Mouse (Mus musculus): ENCODE data around the gene Eepd1. TPM values are rescaled to one million over a fixed set of nuclear protein-coding genes. Genes with fewer than 3 reads are reported as not detected.
A peak's percentile ranks its signal among the peaks of the same experiment; 100 is the strongest.

Gene Eepd1
- polyA plus RNA-seq, 1 experiment from 2014 or later: 6.9 TPM

- no peak for DNase-seq
These were observed 50.8 kb downstream of the Eepd1 start for GRCm38 (mm10) chr9:25532105-25532504.

GRCm38 (mm10) chr9:25535487-25535886, 54.1 kb downstream of the Eepd1 start:
- Histone ChIP-seq H3K4me1 (ENCODE audit: control insufficient read depth, insufficient read depth, low read length) (no peaks in the 10 kb centered on the region), H3K9me3 (ENCODE audit: control insufficient read depth, low read length) (no peaks in the 10 kb centered on the region), H3K36me3 (ENCODE audit: control insufficient read depth, insufficient read depth, low read length) (no peaks in the 10 kb centered on the region), H3K4me3 (replicated peaks; ENCODE audit: low read depth, low read length) (no peak overlapping the region), H3K4me2 (ENCODE audit: low read length) (no peak overlapping the region), H3K27ac (replicated peaks; ENCODE audit: low read depth, low read length) (no peak overlapping the region), H3K9ac (replicated peaks; ENCODE audit: low read length) (no peak overlapping the region), H3K27me3 (ENCODE audit: control insufficient read depth, insufficient read depth, low read length) (no peaks in the 10 kb centered on the region)
- 82% methylated on average over 3 of the region's 3 CpGs for WGBS
- ATAC-seq (ENCODE audit: low FRiP score, low TSS enrichment) (no peak), DNase-seq (no peak)

More at GRCm38 (mm10) chr9:25532105-25532504, 50.8 kb downstream of the Eepd1 start:
- Histone ChIP-seq H3K27me3 (ENCODE audit: control insufficient read depth, insufficient read depth, low read length) (no peaks in the 10 kb centered on the region), H3K36me3 (ENCODE audit: control insufficient read depth, insufficient read depth, low read length) (no peaks in the 10 kb centered on the region), H3K27ac (replicated peaks; ENCODE audit: low read depth, low read length) (no peak overlapping the region), H3K9me3 (ENCODE audit: control insufficient read depth, low read length) (no peaks in the 10 kb centered on the region), H3K4me2 (ENCODE audit: low read length) (no peak overlapping the region), H3K4me1 (ENCODE audit: control insufficient read depth, insufficient read depth, low read length) (no peaks in the 10 kb centered on the region), H3K4me3 (replicated peaks; ENCODE audit: low read depth, low read length) (no peak overlapping the region), H3K9ac (replicated peaks; ENCODE audit: low read length) (no peak overlapping the region)
- WGBS: 55% methylated on average over 3 of the region's 3 CpGs
- no peak for ATAC-seq (ENCODE audit: low FRiP score, low TSS enrichment)

GRCm38 (mm10) chr9:25539461-25539860, 58.1 kb downstream of the Eepd1 start:
- H3K4me1 ChIP-seq (ENCODE audit: control insufficient read depth, insufficient read depth, low read length): no peaks in the 10 kb centered on the region
- DNase-seq (no peak), ATAC-seq (ENCODE audit: low FRiP score, low TSS enrichment) (no peak)
- no peak overlapping the region for H3K4me2 ChIP-seq (ENCODE audit: low read length)
- H3K27ac ChIP-seq (replicated peaks; ENCODE audit: low read depth, low read length): no peak overlapping the region
- no peaks in the 10 kb centered on the region for H3K27me3 ChIP-seq (ENCODE audit: control insufficient read depth, insufficient read depth, low read length)
- no peak overlapping the region for H3K4me3 ChIP-seq (replicated peaks; ENCODE audit: low read depth, low read length)
- 96% methylated on average over 2 of the region's 2 CpGs for WGBS
- no peaks in the 10 kb centered on the region for H3K36me3 ChIP-seq (ENCODE audit: control insufficient read depth, insufficient read depth, low read length)
- no peaks in the 10 kb centered on the region for H3K9me3 ChIP-seq (ENCODE audit: control insufficient read depth, low read length)
- no peak overlapping the region for H3K9ac ChIP-seq (replicated peaks; ENCODE audit: low read length)

GRCm38 (mm10) chr9:25541355-25541754, 60.0 kb downstream of the Eepd1 start:
- H3K36me3 ChIP-seq (ENCODE audit: control insufficient read depth, insufficient read depth, low read length): no peaks in the 10 kb centered on the region
- no peak overlapping the region for H3K9ac ChIP-seq (replicated peaks; ENCODE audit: low read length)
- no peaks in the 10 kb centered on the region for H3K9me3 ChIP-seq (ENCODE audit: control insufficient read depth, low read length)
- no peak overlapping the region for H3K4me2 ChIP-seq (ENCODE audit: low read length)
- no peak overlapping the region for H3K27ac ChIP-seq (replicated peaks; ENCODE audit: low read depth, low read length)
- no peaks in the 10 kb centered on the region for H3K4me1 ChIP-seq (ENCODE audit: control insufficient read depth, insufficient read depth, low read length)
- ATAC-seq (ENCODE audit: low FRiP score, low TSS enrichment) (no peak), DNase-seq (no peak)
- no peak overlapping the region for H3K4me3 ChIP-seq (replicated peaks; ENCODE audit: low read depth, low read length)
- 88% methylated on average over 4 of the region's 4 CpGs for WGBS
- no peaks in the 10 kb centered on the region for H3K27me3 ChIP-seq (ENCODE audit: control insufficient read depth, insufficient read depth, low read length)

GRCm38 (mm10) chr9:25545212-25545611, 63.9 kb downstream of the Eepd1 start:
- Histone ChIP-seq H3K4me2 (ENCODE audit: low read length) (no peak overlapping the region), H3K36me3 (ENCODE audit: control insufficient read depth, insufficient read depth, low read length) (no peaks in the 10 kb centered on the region), H3K9ac (replicated peaks; ENCODE audit: low read length) (no peak overlapping the region), H3K4me3 (replicated peaks; ENCODE audit: low read depth, low read length) (no peak overlapping the region), H3K9me3 (ENCODE audit: control insufficient read depth, low read length) (no peaks in the 10 kb centered on the region), H3K27ac (replicated peaks; ENCODE audit: low read depth, low read length) (no peak overlapping the region), H3K4me1 (ENCODE audit: control insufficient read depth, insufficient read depth, low read length) (no peaks in the 10 kb centered on the region), H3K27me3 (ENCODE audit: control insufficient read depth, insufficient read depth, low read length) (no peaks in the 10 kb centered on the region)
- ATAC-seq (ENCODE audit: low FRiP score, low TSS enrichment) (no peak), DNase-seq (no peak)
- WGBS: 92% methylated on average over 2 of the region's 2 CpGs

GRCm38 (mm10) chr9:25549130-25550060, 68.0 kb downstream of the Eepd1 start:
- WGBS: 86% methylated on average over 8 of the region's 8 CpGs
- H3K36me3 ChIP-seq (ENCODE audit: control insufficient read depth, insufficient read depth, low read length): no peaks in the 10 kb centered on the region
- H3K9me3 ChIP-seq (ENCODE audit: control insufficient read depth, low read length): no peaks in the 10 kb centered on the region
- H3K4me1 ChIP-seq (ENCODE audit: control insufficient read depth, insufficient read depth, low read length): no peaks in the 10 kb centered on the region
- DNase-seq: peak; percentile 33
- no peak overlapping the region for H3K4me2 ChIP-seq (ENCODE audit: low read length)
- H3K27me3 ChIP-seq (ENCODE audit: control insufficient read depth, insufficient read depth, low read length): no peaks in the 10 kb centered on the region
- ATAC-seq (ENCODE audit: low FRiP score, low TSS enrichment): no peak
- H3K9ac ChIP-seq (replicated peaks; ENCODE audit: low read length): no peak overlapping the region
- no peak overlapping the region for H3K4me3 ChIP-seq (replicated peaks; ENCODE audit: low read depth, low read length)
- H3K27ac ChIP-seq (replicated peaks; ENCODE audit: low read depth, low read length): no peak overlapping the region

GRCm38 (mm10) chr9:25550196-25550595, 68.8 kb downstream of the Eepd1 start:
- 87% methylated on average over 7 of the region's 7 CpGs for WGBS
- no peak overlapping the region for H3K27ac ChIP-seq (replicated peaks; ENCODE audit: low read depth, low read length)
- no peak for DNase-seq
- H3K36me3 ChIP-seq (ENCODE audit: control insufficient read depth, insufficient read depth, low read length): no peaks in the 10 kb centered on the region
- H3K4me1 ChIP-seq (ENCODE audit: control insufficient read depth, insufficient read depth, low read length): no peaks in the 10 kb centered on the region
- no peaks in the 10 kb centered on the region for H3K27me3 ChIP-seq (ENCODE audit: control insufficient read depth, insufficient read depth, low read length)
- ATAC-seq (ENCODE audit: low FRiP score, low TSS enrichment): no peak
- no peak overlapping the region for H3K9ac ChIP-seq (replicated peaks; ENCODE audit: low read length)
- H3K9me3 ChIP-seq (ENCODE audit: control insufficient read depth, low read length): no peaks in the 10 kb centered on the region
- H3K4me3 ChIP-seq (replicated peaks; ENCODE audit: low read depth, low read length): no peak overlapping the region
- no peak overlapping the region for H3K4me2 ChIP-seq (ENCODE audit: low read length)

GRCm38 (mm10) chr9:25552532-25552931, 71.2 kb downstream of the Eepd1 start:
- DNase-seq: no peak
- Histone ChIP-seq H3K4me3 (replicated peaks; ENCODE audit: low read depth, low read length) (no peak overlapping the region), H3K9me3 (ENCODE audit: control insufficient read depth, low read length) (no peaks in the 10 kb centered on the region), H3K4me2 (ENCODE audit: low read length) (no peak overlapping the region), H3K27ac (replicated peaks; ENCODE audit: low read depth, low read length) (no peak overlapping the region), H3K9ac (replicated peaks; ENCODE audit: low read length) (no peak overlapping the region), H3K4me1 (ENCODE audit: control insufficient read depth, insufficient read depth, low read length) (no peaks in the 10 kb centered on the region), H3K27me3 (ENCODE audit: control insufficient read depth, insufficient read depth, low read length) (no peaks in the 10 kb centered on the region), H3K36me3 (ENCODE audit: control insufficient read depth, insufficient read depth, low read length) (no peaks in the 10 kb centered on the region)
- 91% methylated on average over 2 of the region's 2 CpGs for WGBS
- ATAC-seq (ENCODE audit: low FRiP score, low TSS enrichment): no peak

GRCm38 (mm10) chr9:25554246-25554803, 73.0 kb downstream of the Eepd1 start:
- no peak overlapping the region for H3K4me3 ChIP-seq (replicated peaks; ENCODE audit: low read depth, low read length)
- no peaks in the 10 kb centered on the region for H3K27me3 ChIP-seq (ENCODE audit: control insufficient read depth, insufficient read depth, low read length)
- H3K4me1 ChIP-seq (ENCODE audit: control insufficient read depth, insufficient read depth, low read length): no peaks in the 10 kb centered on the region
- DNase-seq: no peak
- no peaks in the 10 kb centered on the region for H3K9me3 ChIP-seq (ENCODE audit: control insufficient read depth, low read length)
- no peak overlapping the region for H3K4me2 ChIP-seq (ENCODE audit: low read length)
- no peaks in the 10 kb centered on the region for H3K36me3 ChIP-seq (ENCODE audit: control insufficient read depth, insufficient read depth, low read length)
- WGBS: 87% methylated on average over 6 of the region's 6 CpGs
- H3K9ac ChIP-seq (replicated peaks; ENCODE audit: low read length): no peak overlapping the region
- ATAC-seq (ENCODE audit: low FRiP score, low TSS enrichment): no peak
- H3K27ac ChIP-seq (replicated peaks; ENCODE audit: low read depth, low read length): no peak overlapping the region
